9 mouse cellular contexts compared by ENCODE assay signal in genomic region chr4:150901651-150902050, GRCm38 (mm10). TPM values are rescaled to one million over a fixed set of nuclear protein-coding genes. Genes with fewer than 3 reads are reported as not detected.
DNase-seq lines count a peak whose midpoint lies in the region; ATAC-seq and TF ChIP-seq lines count a peak whose summit lies in the region.
"Had no signal": no experiment of that assay in that cellular context is flagged by ENCODE, and none has a peak within 500 bp of the region (broad histone marks: within the 10 kb centered on the region; RNA-seq: fewer than 3 reads in every experiment).

No protein-coding gene starts in this region.

- intact Hi-C loops in heart, postnatal 36 days (cut with DNase I): loop anchor here (10.0 kb wide), 1 partner anchor 657 kb away; no protein-coding TSS in a partner anchor

- no peak overlapping the region for H3K27ac ChIP-seq in hindbrain, embryonic 11.5 days (ENCODE audit: low read depth, low read length)
- no peak overlapping the region for H3K27ac ChIP-seq in hindbrain, embryonic 12.5 days
- H3K27ac ChIP-seq in embryonic fibroblast, embryonic 13.5 days (ENCODE audit: insufficient read depth, low read length): no peak overlapping the region
- no peak overlapping the region for H3K27ac ChIP-seq in midbrain, postnatal 0 days (ENCODE audit: low read depth, low read length)
- H3K27ac ChIP-seq: midbrain, embryonic 12.5 days had no signal

- no peaks in the 10 kb centered on the region for H3K4me1 ChIP-seq in hindbrain, embryonic 11.5 days (replicated peaks; ENCODE audit: control insufficient read depth, insufficient read depth, low read length)
- H3K4me1 ChIP-seq in hindbrain, embryonic 12.5 days: no peaks in the 10 kb centered on the region
- no peaks in the 10 kb centered on the region for H3K4me1 ChIP-seq in embryonic fibroblast, embryonic 13.5 days (ENCODE audit: control insufficient read depth, insufficient read depth, low read length)
- H3K4me1 ChIP-seq in midbrain, postnatal 0 days (ENCODE audit: insufficient read depth, low read length): no peaks in the 10 kb centered on the region
- H3K4me1 ChIP-seq: midbrain, embryonic 12.5 days had no signal

- H3K9ac ChIP-seq in hindbrain, embryonic 11.5 days (ENCODE audit: low read depth, low read length): no peak overlapping the region
- no peak overlapping the region for H3K9ac ChIP-seq in hindbrain, embryonic 12.5 days
- no peak overlapping the region for H3K9ac ChIP-seq in midbrain, postnatal 0 days (replicated peaks; ENCODE audit: low read length, poor library complexity, severe bottlenecking)
- H3K9ac ChIP-seq: midbrain, embryonic 12.5 days had no signal

- H3K27me3 ChIP-seq in hindbrain, embryonic 11.5 days (ENCODE audit: control insufficient read depth, insufficient read depth, low read length): no peaks in the 10 kb centered on the region
- H3K27me3 ChIP-seq in hindbrain, embryonic 12.5 days: no peaks in the 10 kb centered on the region
- no peaks in the 10 kb centered on the region for H3K27me3 ChIP-seq in midbrain, postnatal 0 days (ENCODE audit: insufficient read depth, low read length)
- H3K27me3 ChIP-seq: midbrain, embryonic 12.5 days had no signal

- DNase-seq in hindbrain, embryonic 11.5 days (ENCODE audit: low spot score): peak; percentile 84
- DNase-seq in adrenal gland, postnatal 4 days (ENCODE audit: low spot score in 2 of 2): peak; percentile 53 to 62
- peak; percentile 83 to 85 for DNase-seq in heart, postnatal 36 days
- DNase-seq in left cerebral cortex, adult 8-10 months (ENCODE audit: low spot score in 2 of 2): peak; percentile 41 to 62
- peak; percentile 62 for DNase-seq in midbrain, postnatal 0 days (ENCODE audit: low spot score)
- DNase-seq in spleen, postnatal 4 days (ENCODE audit: low spot score in 2 of 2): peak; percentile 72 to 91

- peaks cover 19% of the 10 kb centered on the region for H3K36me3 ChIP-seq in hindbrain, embryonic 11.5 days (ENCODE audit: control insufficient read depth, insufficient read depth, low read length)
- peaks cover 86% of the 10 kb centered on the region for H3K36me3 ChIP-seq in hindbrain, embryonic 12.5 days
- peaks cover 62% of the 10 kb centered on the region for H3K36me3 ChIP-seq in midbrain, postnatal 0 days (ENCODE audit: insufficient read depth, low read length)

- H3K9me3 ChIP-seq in hindbrain, embryonic 11.5 days (ENCODE audit: control insufficient read depth, low read length): no peaks in the 10 kb centered on the region
- H3K9me3 ChIP-seq in hindbrain, embryonic 12.5 days (replicated peaks): no peaks in the 10 kb centered on the region
- no peaks in the 10 kb centered on the region for H3K9me3 ChIP-seq in midbrain, postnatal 0 days (ENCODE audit: low read length)
- H3K9me3 ChIP-seq: midbrain, embryonic 12.5 days had no signal

- TF ChIP-seq CTCF in embryonic fibroblast, embryonic 13.5 days (IDR thresholded peaks at IDR 0.05; ENCODE audit: borderline replicate concordance, insufficient read depth, low read length): peak; percentile 74; the same call in 1 of the 2 replicates
- TF ChIP-seq CTCF in midbrain, postnatal 0 days (IDR thresholded peaks at IDR 0.05): peak; percentile 89

- WGBS in hindbrain, embryonic 11.5 days: 58% methylated on average over 9 of the region's 9 CpGs
- 54% methylated on average over 9 of the region's 9 CpGs for WGBS in hindbrain, embryonic 12.5 days
- 56% methylated on average over 9 of the region's 9 CpGs for WGBS in midbrain, postnatal 0 days

- H3K4me2 ChIP-seq in hindbrain, embryonic 11.5 days (replicated peaks; ENCODE audit: low read depth, low read length): no peak overlapping the region
- H3K4me2 ChIP-seq in hindbrain, embryonic 12.5 days (replicated peaks): no peak overlapping the region
- no peak overlapping the region for H3K4me2 ChIP-seq in midbrain, postnatal 0 days (ENCODE audit: low read depth, low read length, poor library complexity, severe bottlenecking)
- H3K4me2 ChIP-seq: midbrain, embryonic 12.5 days had no signal

- no peak for ATAC-seq in hindbrain, embryonic 11.5 days (ENCODE audit: low FRiP score)
- ATAC-seq in hindbrain, embryonic 12.5 days (ENCODE audit: low FRiP score): no peak
- no peak for ATAC-seq in midbrain, postnatal 0 days (ENCODE audit: low FRiP score)

- no peak for TF ChIP-seq POLR2A in embryonic fibroblast, embryonic 13.5 days (IDR thresholded peaks at IDR 0.05; ENCODE audit: low read depth, low read length)

- no peak overlapping the region for H3K4me3 ChIP-seq in hindbrain, embryonic 11.5 days (ENCODE audit: low read depth, low read length)
- H3K4me3 ChIP-seq in hindbrain, embryonic 12.5 days: no peak overlapping the region
- H3K4me3 ChIP-seq in embryonic fibroblast, embryonic 13.5 days (ENCODE audit: insufficient read depth, low read length): no peak overlapping the region
- H3K4me3 ChIP-seq in midbrain, postnatal 0 days (ENCODE audit: low read depth, low read length): no peak overlapping the region
- H3K4me3 ChIP-seq: midbrain, embryonic 12.5 days had no signal

RNA-seq across cellular contexts. Expression of gene Park7, which starts 12.6 kb away (rescaled TPM):
- 406 and 416 TPM in 2 replicates for polyA plus RNA-seq in hindbrain, embryonic 11.5 days (2014; fragmentation: Nextera tagmentation; extraction: Ambion mirVana)
- polyA plus RNA-seq in hindbrain, embryonic 12.5 days (2016; fragmentation: Nextera tagmentation; extraction: Ambion mirVana): 336 and 340 TPM in 2 replicates
- 100 to 1,000 TPM; 252 to 253 TPM for total RNA-seq in adrenal gland, postnatal 4 days (2021)
- polyA plus RNA-seq in embryonic fibroblast, embryonic 13.5 days (2011; ENCODE audit: insufficient read length, low read depth, missing spikeins): 102 and 121 TPM in 2 replicates
- 100 to 1,000 TPM; 247 to 253 TPM for total RNA-seq in heart, postnatal 36 days (2021)
- 100 to 1,000 TPM; 202 to 227 (median 214) TPM for total RNA-seq in left cerebral cortex, adult 8-10 months (2022)
- total RNA-seq in midbrain, postnatal 0 days (2014; rRNA removed): 167 and 180 TPM in 2 replicates
- polyA plus RNA-seq in midbrain, postnatal 0 days (2015; fragmentation: Nextera tagmentation; extraction: Ambion mirVana): 427 and 453 TPM in 2 replicates

RNA-seq across cellular contexts. Expression of gene Tnfrsf9, which starts 12.7 kb away (rescaled TPM):
- polyA plus RNA-seq in hindbrain, embryonic 11.5 days (2014; fragmentation: Nextera tagmentation; extraction: Ambion mirVana): 0.21 TPM in 1 of 2 replicates, not detected in the other
- 0.30 and 0.31 TPM in 2 replicates for polyA plus RNA-seq in hindbrain, embryonic 12.5 days (2016; fragmentation: Nextera tagmentation; extraction: Ambion mirVana)
- total RNA-seq in adrenal gland, postnatal 4 days (2021): under 1 TPM in 1 of 2 experiments, not detected in 1; 0.17 TPM
- 0.33 and 0.58 TPM in 2 replicates for polyA plus RNA-seq in embryonic fibroblast, embryonic 13.5 days (2011; ENCODE audit: insufficient read length, low read depth, missing spikeins)
- under 1 TPM in 1 of 2 experiments, not detected in 1; 0.25 TPM for total RNA-seq in heart, postnatal 36 days (2021)
- under 1 TPM; 0.37 to 0.55 (median 0.42) TPM for total RNA-seq in left cerebral cortex, adult 8-10 months (2022)
- total RNA-seq in midbrain, postnatal 0 days (2014; rRNA removed): not detected in 2 replicates
- polyA plus RNA-seq in midbrain, postnatal 0 days (2015; fragmentation: Nextera tagmentation; extraction: Ambion mirVana): 0.25 and 0.29 TPM in 2 replicates

RNA-seq across cellular contexts. Expression of gene Errfi1, which starts 47.9 kb away (rescaled TPM):
- polyA plus RNA-seq in hindbrain, embryonic 11.5 days (2014; fragmentation: Nextera tagmentation; extraction: Ambion mirVana): 34.0 and 36.7 TPM in 2 replicates
- 29.9 and 31.2 TPM in 2 replicates for polyA plus RNA-seq in hindbrain, embryonic 12.5 days (2016; fragmentation: Nextera tagmentation; extraction: Ambion mirVana)
- total RNA-seq in adrenal gland, postnatal 4 days (2021): 10 to 100 TPM; 26.9 to 39.3 TPM
- 83.1 and 105 TPM in 2 replicates for polyA plus RNA-seq in embryonic fibroblast, embryonic 13.5 days (2011; ENCODE audit: insufficient read length, low read depth, missing spikeins)
- 10 to 100 TPM; 13.7 to 19.6 TPM for total RNA-seq in heart, postnatal 36 days (2021)
- total RNA-seq in left cerebral cortex, adult 8-10 months (2022): 10 to 100 TPM; 25.4 to 28.1 (median 26.1) TPM
- total RNA-seq in midbrain, postnatal 0 days (2014; rRNA removed): 33.0 and 33.9 TPM in 2 replicates
- 20.3 and 21.0 TPM in 2 replicates for polyA plus RNA-seq in midbrain, postnatal 0 days (2015; fragmentation: Nextera tagmentation; extraction: Ambion mirVana)
